Mouse (Mus musculus) thymus, postnatal 4 days (tissue): ENCODE measurements around the gene Tbcb.
"Not testable (repeated sequence)": the region's sequence is repeated elsewhere in the genome, so short reads cannot be mapped to it uniquely, and the experiment has no call there.

ENCODE experiments used
- DNase-seq: peaks from one replicate; pipeline ENCODE4 v3.0.0; 2021

Tbcb gene

GRCm38 (mm10) chr7:30221433-30221832 is 10.6 kb downstream of the Tbcb start:
- DNase-seq = no peak

GRCm38 (mm10) chr7:30220008-30220356 is 12.1 kb downstream of the Tbcb start:
- DNase-seq = no peak

GRCm38 (mm10) chr7:30219293-30220007 is 12.6 kb downstream of the Tbcb start:
- DNase-seq = peak; percentile 72

DNA sequence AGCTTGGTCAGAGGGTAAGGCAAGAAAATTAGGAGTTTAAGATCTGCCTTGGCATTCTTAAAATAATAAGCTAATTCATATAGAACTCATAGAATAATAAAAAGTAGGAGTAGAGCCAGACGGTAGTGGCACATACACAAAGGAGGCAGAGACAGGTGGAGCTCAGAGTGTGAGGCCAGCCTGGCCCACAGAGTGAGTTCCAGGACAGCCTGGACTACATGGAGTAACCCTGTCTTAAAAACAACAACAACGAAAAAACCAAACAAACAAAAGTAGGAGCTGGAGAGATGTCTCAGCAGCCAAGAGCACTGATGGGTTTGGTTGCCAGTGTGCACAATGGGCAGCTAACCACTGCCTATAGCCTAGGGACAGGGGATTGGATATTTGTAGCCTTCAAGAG is 14.8 kb downstream of the Tbcb start:
- no peak for DNase-seq

GRCm38 (mm10) chr7:30216723-30217151 is 15.3 kb downstream of the Tbcb start:
- peak; percentile 89 for DNase-seq

DNA sequence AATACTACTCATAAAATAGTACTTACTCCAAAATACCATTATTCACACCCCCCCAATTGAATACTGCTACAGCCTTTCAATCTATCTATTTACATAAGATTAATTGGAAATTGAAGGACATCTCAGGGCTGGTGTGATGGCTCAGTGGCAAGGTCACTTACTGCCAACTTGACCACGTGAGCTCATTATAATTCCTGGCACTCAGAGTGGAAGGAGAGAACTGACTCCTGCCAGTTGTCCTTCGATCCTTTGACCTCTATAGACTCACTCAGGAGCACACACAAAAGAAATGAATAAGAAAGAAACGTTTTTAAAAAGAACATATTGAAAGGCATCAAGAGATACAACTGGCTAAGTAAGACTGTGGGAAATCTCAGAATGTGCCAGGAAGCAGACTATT is 16.2 kb downstream of the Tbcb start:
- no peak for DNase-seq

GRCm38 (mm10) chr7:30213881-30214280 is 18.2 kb downstream of the Tbcb start:
- no peak for DNase-seq

DNA sequence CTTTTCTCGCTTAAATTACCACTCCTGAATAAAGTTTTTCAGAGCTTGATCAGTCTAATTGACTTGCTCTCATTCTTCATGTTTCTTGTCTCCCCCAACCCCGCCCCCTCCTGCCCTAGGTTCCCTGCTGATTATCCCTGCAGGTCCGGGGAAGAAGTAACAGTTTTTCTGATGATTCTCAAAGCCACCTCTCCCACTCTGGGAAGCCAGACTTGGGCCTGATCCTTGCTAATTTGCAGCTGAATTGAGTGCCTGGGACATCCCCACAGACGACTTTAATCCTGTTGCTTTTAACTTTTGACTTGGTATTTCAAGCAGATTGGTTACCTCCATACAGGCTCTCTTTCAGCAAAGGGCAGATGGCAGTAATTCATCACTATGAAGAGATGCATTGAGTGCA is 21.0 kb downstream of the Tbcb start:
- DNase-seq = no peak

GRCm38 (mm10) chr7:30206364-30206763 is 25.7 kb downstream of the Tbcb start:
- DNase-seq = not testable (repeated sequence)

DNA sequence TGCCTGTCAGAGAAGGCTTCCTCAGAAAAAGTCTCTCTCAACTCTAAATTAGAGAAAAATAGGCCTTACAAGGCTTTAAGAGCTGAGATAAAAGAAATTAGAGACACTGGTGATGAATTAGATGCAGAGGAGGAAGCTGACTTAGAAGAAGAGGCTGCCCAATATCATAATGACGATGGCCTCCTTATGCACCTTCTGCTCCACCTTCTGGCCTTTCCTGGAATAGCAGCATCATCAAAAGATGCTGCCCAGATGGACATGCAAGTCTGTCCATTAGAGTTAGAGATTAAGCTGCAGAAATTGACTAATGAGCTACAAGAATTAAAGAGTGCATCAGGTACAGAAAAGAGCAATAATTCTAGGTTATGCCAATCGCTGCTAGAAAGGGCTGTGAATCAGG is 26.7 kb downstream of the Tbcb start:
- peak; percentile 58 for DNase-seq

DNA sequence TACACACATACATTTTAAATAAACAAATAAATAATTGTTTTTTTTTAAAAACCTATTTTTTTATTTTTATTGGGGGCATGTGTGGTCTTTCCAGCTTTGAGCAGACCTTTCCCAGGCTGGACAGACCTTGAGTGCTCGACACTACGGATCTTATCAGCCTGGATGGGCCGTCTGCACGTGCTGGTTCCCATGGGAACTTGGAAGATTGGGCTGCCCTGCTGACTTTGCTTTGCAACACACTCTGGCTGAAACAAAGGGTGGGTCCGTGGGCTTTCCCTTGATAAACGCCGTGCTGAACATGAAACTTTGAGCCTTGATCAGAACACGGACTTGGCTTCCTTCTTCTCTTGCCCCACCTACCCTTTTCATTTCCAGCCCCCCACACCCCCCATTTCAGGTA is 27.7 kb downstream of the Tbcb start:
- DNase-seq = no peak

GRCm38 (mm10) chr7:30202895-30203690 is 29.0 kb downstream of the Tbcb start:
- DNase-seq = no peak

- DNase-seq = not testable (repeated sequence)
These were observed 31.4 kb downstream of the Tbcb start for GRCm38 (mm10) chr7:30200661-30201060.

DNA sequence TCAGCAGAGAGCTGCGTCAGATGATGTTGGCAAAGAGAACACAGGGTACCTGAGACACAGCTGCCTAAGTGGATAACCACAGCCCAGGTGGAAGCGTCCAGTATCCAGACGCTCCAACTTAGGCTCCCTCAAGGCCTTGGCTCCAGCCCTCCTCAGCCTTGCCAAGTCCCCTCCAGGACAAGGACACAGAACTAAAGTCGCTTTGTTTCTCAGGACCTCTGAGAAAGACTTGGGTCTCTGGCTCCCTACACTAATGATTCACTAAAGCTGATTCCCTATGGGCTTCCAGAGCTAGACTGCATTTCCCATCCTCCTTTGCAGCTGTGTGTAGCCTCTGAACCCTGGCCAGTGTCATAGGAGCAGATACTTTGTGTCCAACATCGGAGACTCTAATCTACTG is 31.9 kb downstream of the Tbcb start:
- DNase-seq = no peak

DNA sequence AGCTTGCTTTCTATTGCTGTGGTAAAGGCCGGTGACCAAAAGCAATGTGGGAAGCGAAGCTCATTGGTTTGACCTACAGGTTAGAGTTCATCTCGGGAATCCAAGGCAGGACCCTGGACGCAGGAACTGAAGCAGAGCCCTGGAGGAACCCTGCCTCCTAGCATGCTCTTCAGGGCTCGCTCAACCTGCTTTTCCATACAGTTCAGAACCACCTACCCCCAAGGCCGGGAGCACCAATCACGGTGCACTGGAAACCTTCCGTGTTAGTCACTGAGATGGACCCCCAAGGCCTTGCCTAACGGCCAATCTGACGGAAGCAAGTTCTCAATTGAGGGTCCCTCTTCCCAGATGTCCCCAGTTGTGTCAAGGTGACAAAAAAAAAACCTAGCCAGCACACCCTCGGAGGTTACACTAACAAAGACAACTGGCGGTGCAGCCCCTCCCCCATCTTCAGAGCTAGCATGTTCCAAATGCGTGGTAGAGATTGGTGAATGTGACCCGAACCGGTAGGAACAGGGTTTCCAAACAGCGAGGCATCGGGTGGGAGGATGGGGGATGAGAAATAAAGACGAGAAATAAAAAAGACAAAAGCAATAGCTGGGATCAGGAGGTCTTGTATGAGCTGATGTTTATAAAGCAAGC is 32.5 kb downstream of the Tbcb start:
- DNase-seq = no peak

- DNase-seq = peak; percentile 72
These were observed 33.5 kb downstream of the Tbcb start, which contains the start of gene Capns1 for GRCm38 (mm10) chr7:30198481-30198971. TSS of gene Capns1 (minus strand) at chr7:30198811.

DNA sequence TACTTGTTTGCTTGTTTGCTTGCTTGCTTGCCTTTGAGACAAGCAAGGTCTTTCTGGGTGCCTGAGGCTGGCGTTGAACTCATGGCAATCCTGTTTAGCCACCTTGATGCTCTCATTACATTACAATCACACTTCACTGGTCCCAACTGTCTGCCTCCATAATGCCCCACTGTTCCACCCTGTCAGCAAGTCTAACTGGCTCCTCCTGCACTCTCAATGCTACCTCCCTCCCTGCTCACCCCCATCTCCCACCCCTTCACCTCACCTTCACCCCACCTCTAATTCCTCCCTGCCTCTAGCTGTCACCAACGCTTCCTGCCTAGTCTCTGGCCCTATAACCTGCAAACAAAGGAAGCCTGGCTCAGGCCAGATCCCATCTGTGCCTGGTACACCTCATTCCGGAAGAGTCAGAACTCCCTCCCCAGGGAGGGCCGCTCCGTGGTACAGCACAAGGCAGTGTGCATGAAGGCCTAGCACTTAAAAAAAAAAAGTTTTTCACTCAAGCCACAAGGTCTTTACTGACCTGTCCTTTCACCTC is 34.4 kb downstream of the Tbcb start:
- DNase-seq = no peak

DNA sequence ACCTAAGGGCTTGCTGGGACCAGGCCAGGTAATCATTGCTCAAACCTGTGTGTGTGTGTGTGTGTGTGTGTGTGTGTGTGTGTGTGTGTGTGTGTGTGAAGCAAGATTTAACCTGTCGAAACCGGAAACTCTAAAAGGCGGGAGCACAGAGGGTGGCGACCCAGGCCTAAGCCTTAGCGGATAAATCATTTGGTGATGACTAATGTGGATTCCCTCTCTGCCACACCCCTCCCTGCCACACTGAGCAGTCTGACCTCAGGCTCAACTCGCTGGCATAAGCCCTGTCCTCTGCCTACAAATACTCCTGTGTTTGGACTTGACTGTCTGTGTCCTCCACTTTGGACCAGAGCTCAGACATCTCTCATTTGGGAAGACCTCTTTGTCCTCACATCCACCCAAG is 35.9 kb downstream of the Tbcb start:
- no peak for DNase-seq

GRCm38 (mm10) chr7:30195461-30195860 is 36.6 kb downstream of the Tbcb start:
- DNase-seq = no peak

- peak; percentile 98 for DNase-seq
These were observed 37.2 kb downstream of the Tbcb start for GRCm38 (mm10) chr7:30194884-30195283.

- peak; percentile 52 for DNase-seq
These were observed 37.8 kb downstream of the Tbcb start for GRCm38 (mm10) chr7:30194101-30194831.

DNA sequence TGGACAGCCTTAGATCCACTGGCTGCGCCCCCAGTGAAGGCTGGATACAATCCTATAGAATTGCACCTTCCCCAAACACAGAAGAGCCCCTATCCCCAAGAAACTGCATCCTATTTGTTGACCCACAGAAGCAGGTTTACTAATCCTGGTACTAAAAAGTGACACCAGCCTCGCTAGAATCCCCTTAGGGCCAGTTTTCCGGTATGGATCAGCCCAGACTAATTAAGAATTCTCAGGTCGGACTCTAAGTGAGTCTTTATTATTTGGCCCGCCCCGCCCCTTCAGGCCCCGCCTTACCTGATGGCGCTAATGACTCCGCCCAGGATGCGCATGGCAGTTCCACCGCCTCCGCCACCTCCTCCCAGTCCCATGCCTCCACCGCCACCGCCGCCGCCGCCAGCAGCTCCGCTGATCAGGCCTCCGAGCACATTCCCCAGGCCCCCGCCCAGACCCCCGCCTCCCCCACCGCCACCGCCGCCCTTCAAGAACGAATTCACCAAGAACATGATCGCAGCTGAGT is 38.4 kb downstream of the Tbcb start:
- DNase-seq = peak; percentile 77
